Mouse (Mus musculus) embryo, embryonic 10 days (tissue): ENCODE data around the gene Slc45a1.
A peak's percentile ranks its signal among the peaks of the same experiment; 100 is the strongest.

Source experiments
- DNase-seq: peaks from one replicate; pipeline ENCODE4 v3.0.0-alpha.2; 2015; ENCODE audit warnings: low spot score

Slc45a1 gene

DNA sequence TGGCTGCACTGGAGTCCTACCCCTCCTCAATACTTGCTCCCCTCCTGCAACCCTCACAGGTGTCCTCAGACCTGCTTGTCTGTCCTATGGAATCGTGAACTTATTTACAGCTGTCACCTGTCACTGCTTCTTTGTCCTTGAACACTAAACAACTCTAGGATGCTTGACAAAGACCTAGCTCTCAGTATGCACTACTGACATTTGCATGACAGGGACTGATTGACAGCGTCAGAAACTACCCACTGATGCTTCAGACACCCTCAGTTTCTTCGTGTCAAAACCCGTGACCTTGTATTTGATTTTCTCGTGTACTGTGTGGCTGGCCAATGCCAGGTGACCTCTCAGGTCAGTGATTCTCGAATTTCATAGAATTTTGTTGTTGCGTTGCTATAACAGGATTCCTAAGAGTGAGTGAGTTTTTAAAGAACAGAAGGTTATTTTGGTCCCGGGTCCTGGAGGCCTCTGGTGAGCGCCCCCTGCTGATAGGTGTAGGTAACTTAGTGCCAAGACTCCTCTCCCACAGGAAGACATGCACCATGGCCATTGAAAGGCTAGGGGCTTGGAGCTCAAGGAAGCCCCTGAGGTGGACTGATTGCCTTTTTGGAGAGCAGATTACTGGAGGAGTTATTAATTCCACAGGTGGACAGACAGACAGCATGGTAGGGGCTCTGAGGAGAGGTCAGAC lies 8.1 kb upstream of the Slc45a1 start:
- no peak for DNase-seq

DNA sequence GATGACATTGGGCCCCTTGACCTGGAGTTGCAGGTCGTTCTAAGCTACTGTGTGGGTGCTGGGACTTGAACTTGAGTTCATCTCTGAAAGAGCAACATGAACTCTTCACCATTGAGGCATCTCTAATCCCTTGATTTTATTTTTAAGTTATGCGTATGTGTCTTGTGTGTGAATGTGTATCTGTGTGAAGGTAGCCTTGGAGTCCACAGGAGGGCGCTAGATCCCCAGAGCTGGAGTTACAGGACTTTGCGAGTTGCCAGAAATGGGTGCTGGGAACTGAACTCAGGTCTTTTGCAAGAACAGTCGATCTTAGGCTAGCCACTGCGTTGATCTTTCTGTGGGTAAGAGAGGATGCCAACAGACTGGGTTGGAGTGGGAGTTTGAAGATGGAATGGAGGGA lies 4.5 kb upstream of the Slc45a1 start:
- DNase-seq, result no peak

DNA sequence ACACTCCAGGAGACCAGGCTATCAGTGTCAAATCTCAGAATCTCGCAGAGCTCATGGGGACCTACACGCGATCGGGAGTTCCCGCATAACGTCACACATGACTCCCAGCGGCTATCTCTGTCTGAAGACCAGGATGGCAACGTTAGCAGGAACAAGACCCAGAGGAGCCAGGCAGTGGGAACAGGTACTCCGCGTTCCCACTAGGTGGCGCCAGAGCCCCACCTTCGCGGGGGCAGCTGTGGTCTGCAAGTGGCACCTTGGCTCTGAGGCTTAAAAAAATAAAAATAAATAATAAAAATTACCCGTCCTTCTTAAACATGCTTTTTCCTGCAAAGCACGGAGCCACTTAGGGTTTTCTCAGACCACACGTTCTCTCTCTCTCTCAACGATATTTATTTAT lies 4.0 kb upstream of the Slc45a1 start:
- peak; percentile 88 for DNase-seq

DNA sequence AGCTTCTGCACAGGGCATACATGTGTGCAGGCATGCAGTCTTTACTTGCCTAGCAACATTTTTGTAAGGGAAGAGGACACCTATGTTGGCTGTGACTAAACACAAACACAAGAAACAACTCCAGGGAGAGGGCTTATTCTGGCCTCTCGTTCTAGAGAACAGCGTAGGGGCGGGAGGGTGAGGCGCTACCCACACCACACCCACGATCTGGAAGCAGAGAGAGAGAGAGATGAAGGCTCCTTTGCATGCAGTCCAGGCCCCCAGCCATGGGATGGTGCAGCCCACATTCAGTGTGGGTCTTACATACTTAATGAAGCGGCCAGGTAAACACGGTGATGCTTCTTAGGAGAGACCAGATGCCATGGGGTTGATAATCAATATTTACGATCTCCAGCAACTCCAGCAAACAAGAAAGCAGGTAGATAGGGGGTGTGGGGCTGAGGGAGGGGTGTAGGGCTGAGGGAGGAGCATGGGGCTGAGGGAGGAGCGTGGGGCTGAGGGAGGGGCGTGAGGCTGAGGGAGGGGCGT lies 1.2 kb upstream of the Slc45a1 start:
- DNase-seq, result no peak

DNA sequence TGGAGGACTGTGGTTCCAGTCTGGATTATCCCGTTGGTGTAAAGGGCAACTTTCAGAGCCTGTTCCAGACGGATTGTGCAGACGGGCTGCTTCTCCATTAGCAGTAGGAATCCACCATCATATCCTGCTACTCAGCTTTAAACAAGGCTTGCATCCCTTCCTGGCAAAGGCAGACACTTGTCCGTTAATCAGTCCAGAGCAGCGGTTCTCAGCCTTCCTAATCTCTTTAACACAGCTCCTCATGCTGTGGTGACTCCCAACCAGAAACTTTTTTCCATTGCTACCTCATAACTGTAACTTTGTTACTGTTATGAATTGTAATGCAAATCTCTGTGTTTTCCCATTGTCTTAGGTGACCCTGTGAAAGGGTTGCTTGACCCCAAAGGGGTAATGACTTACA lies 2.6 kb downstream of the Slc45a1 start:
- no peak for DNase-seq

DNA sequence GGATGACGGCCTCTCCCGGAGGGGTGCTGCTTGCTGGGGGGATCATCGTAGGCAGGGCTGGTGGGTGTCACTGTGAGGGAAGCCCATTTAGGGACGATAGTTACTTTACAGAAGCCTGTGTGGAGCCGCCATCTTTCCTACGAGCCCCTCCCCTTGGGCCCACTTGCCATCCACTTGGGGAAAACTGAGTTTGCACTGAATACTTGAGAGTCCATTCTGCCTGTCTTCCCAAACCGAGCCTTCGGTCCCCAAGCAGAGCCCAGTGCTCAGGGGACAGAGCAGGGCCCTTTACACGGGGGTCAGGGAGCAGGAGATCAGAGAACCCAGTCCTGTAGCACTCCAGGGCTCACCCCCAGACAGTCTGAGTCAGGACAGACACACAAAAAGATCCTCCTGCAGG lies 7.7 kb downstream of the Slc45a1 start:
- no peak for DNase-seq

DNA sequence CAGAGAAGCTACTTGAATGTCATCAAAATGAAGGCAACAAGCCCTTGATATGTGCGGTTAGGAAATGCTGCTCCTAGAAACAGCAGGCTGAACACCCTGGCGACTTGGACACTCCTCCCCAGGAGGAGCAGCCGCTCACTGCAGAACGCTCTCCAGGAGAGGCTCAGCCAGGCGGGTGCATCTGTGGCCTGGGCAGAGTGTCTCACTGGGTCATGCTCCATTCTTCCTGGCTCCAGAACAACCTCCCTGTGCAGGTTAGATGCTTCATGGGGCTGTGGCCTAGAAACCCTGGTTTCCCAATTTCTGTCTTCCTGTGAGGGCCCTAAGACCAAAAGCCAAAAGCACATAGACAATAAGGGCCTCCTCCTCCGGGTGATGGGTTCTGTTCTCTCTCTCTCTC lies 15.3 kb downstream of the Slc45a1 start:
- DNase-seq, result no peak

DNA sequence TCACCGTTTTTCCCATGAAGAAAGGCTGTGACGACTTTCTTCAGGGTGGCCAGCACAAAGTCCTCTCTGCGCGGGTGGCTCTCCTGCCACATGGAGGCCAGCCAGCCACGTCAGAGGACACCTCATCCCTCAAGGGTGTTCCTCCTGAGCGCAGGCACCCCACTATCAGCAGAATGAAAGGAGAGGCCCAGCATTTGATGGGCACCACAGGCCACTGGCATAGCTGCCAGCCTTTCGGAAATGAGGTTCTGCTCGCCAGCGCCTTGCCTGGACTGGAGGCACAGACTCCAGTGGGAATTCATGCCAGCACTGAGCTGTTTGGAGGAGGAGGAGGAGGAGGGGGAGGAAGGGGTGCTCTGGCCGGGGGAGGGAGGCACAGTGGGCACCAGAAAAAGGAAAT lies 16.4 kb downstream of the Slc45a1 start:
- DNase-seq, result no peak

DNA sequence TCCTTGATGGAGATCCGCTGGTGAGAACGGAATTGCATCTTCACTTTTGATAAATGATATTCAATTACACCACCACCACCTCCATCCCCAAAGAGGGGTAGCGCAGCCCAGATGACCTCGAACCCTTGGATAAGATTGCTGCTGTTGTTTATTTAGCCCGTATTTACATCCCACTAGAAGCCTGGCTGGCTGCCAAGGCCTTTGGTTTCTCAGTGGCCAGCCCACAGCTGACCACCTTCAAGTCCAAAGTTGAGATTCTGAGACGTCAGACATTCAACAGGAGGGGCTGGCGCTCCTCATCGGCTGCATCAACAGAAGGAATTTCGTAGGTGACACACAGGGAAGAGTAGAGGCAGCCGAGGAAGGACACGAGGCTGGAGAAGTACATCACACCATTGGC lies 22.7 kb downstream of the Slc45a1 start:
- no peak for DNase-seq

DNA sequence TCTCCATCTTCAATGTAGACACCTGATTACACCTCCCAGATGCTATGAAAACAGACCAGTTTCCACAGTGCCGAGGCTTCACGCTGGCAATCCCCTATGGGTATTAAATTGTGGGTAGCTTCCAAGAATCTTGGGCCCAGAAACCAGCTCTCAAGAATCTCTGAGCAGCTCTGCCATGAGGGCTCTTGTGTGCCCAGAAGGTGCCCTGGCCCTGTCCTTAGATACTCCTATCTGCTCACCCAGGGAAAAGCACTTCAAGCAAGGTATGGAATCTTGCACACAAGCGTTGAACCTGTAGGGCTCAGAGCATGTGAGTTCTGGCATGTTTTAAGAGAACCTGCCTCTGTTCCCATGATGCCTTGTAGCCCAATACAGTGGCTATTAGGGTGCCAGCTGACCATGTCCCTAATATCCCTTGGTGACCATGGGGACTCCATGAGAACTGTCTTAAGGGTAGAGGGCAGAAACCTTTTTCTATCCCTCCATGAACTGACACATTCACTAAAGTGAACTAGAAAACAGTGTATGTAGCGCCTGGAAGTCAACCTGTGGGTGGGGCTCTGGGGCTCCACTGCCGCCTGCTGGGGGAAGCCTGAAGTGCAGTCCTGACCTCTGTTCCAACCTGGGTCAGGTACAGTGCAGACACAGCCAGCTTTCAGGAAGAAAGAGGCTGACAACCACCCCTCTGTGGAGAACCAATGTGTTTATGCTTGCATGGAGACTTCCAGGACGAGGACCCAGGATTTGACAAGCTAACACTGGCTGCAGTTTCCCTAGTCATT lies 25.8 kb downstream of the Slc45a1 start:
- DNase-seq, result peak; percentile 56

DNA sequence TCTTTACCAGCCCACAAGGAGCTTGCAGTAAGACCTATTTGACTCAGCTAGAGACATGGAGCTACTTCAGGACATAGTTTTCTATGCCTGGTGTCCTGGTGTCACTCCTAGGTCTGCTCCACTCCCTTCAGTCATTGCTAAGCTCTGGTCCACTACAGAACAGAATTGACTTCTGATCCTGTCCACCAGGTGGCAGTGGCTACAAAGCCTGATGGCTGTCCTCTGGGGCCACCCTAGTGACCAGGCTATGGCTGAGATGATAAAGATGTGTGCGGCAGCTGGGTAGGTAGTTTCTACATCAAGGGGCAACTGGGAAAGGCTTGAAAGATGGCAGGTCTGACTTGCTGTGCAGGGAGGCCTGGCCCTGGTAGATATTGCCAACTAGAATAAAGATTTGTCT lies 26.5 kb downstream of the Slc45a1 start:
- DNase-seq, result peak; percentile 86

DNA sequence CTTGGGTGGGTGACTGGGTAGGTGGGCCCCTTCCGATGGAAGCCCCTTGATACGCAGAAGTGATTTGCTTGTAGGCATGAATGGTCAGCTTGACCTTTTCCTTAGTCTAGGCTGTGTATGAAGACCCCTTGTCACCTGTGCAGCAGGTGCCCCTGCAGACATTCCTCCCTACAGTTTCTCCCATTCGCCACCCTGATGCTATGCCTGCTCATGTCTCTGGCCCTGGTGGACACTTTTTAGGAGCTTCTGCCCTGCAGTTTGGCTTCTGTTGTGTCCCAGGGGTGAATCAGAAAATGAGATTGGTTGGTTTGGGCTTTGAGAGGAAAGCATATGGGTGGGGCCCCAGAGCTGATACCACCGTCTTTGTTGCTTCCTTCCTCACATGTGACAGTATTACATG lies 27.0 kb downstream of the Slc45a1 start:
- DNase-seq, result no peak

DNA sequence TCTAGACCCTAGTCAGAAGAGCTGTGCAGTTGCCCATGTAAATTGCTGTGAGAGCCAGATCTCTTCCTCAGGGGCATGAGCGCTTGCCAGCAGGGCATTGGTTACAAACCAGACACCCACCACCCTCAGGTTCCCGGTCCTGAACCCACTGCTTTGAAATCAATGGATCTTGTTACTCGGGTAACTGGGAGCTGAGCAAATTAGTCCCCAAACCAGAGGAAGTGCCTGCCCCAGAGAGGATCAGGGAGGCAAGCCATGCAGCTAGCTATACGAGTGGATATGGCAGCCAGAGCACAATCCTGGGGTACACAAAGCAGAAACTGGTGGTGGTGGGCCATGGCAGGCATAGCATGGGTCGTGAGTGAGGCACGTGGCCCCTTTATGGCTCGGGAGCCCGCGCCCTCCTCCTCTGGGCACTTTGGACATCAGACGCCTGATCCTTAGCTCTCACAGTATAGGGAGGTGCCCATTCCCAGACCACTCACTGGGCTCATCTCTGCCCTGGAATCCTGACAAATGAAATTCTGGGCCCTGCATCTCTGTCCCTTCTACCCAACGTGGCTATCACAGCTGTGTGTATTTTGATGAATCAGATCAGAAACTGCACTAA lies 27.7 kb downstream of the Slc45a1 start:
- DNase-seq, result no peak

DNA sequence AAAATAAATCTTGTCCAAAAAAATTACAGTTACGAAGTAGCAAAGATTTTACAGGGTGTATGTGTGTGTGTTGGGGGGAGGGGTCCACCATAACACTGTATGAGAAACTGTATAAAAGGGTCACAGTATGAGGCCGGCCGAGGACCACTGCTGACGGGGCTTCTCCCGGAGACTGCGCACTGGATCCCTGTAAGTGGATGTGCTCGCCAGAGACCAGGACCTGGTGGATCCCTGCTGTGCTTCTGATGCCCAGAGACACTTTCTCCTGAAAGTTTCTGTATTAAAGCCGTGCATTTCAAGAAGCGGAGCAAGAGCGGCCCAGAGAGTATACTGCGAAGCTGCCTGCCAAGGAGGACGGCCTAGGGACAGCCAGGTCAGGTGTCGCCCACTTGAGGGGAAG lies 29.3 kb downstream of the Slc45a1 start:
- DNase-seq, result no peak

DNA sequence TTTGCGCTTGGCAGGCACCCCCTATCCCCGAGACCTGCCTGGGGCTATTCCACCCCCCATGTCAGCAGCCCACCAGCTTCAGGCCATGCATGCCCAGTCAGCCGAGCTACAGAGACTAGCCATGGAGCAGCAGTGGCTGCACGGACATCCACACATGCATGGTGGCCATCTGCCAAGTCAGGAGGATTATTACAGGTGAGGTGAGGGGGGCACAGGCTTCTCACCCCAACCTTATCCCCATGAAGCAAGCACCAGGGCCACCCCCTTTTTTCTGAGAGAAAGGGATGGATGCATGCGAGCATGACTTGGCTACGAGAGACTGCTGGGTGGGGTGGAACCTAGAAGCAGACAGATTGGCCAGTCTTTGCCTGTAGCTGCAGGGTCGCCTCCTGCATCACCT lies 33.0 kb downstream of the Slc45a1 start:
- no peak for DNase-seq

DNA sequence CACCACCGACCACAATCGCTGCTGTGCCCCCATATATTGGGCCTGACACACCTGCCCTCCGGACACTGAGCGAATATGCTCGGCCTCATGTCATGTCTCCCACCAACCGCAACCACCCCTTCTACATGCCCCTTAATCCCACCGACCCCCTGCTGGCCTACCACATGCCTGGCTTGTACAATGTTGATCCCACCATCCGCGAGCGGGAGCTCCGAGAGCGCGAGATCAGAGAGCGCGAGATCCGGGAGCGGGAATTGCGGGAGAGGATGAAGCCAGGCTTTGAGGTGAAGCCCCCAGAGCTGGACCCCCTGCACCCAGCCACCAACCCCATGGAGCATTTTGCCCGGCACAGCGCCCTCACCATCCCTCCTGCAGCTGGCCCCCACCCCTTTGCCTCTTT lies 35.1 kb downstream of the Slc45a1 start:
- no peak for DNase-seq

DNA sequence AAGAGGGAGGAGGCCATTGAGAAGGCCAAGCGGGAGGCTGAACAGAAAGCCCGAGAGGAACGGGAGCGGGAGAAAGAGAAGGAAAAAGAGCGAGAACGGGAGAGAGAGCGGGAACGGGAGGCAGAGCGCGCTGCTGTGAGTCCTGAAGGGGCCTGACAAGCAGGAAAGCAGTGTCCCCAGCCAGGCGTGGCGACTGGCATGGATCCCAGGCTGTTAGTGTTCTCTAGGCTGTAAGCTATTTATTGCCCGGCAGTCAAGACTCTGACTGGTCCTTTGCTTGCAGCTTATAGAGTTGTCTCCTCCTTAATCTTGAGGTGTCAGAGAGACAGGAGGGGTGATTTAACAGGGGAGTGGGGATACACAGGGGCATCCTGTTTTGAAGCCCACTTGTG lies 35.9 kb downstream of the Slc45a1 start:
- no peak for DNase-seq

DNA sequence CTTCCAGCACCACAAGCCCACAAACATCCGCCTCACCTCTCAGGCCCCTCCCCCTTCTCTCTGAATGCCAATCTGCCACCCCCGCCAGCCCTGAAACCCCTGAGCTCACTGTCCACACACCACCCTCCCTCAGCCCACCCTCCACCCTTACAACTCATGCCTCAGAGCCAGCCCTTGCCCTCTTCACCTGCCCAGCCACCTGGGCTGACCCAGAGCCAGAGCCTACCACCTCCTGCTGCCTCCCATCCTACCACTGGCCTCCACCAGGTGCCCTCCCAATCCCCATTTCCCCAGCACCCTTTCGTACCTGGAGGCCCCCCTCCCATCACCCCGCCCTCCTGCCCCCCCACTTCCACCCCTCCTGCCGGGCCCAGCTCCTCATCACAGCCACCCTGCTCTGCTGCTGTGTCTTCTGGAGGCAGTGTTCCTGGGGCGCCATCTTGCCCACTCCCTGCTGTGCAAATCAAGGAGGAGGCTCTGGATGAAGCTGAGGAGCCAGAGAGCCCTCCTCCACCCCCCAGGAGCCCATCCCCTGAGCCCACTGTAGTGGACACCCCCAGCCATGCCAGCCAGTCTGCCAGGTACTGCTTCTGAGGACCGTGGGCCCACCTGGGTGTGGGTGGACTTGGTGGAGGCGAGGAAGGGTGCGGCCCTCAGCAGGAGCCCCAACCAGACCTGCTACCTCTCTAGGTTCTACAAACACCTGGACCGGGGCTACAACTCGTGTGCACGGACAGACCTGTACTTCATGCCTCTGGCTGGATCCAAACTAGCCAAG lies 36.5 kb downstream of the Slc45a1 start:
- no peak for DNase-seq

DNA sequence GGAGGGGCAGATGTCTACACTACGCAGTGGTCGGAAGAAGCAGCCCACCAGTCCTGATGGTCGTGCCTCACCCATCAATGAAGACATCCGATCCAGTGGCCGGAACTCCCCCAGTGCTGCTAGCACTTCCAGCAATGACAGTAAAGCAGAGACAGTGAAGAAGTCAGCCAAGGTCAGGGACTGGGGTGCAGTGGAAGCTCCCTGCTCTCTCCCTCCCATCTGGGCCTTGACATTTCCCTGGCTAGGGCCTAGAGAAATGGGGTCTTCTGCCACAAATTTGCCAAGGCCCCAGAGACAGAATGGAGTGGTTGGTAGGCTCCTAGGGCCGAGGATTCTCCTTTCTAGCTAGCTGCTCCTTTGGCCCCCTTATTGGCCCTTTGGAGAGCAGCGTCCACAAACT lies 38.3 kb downstream of the Slc45a1 start:
- DNase-seq, result no peak

DNA sequence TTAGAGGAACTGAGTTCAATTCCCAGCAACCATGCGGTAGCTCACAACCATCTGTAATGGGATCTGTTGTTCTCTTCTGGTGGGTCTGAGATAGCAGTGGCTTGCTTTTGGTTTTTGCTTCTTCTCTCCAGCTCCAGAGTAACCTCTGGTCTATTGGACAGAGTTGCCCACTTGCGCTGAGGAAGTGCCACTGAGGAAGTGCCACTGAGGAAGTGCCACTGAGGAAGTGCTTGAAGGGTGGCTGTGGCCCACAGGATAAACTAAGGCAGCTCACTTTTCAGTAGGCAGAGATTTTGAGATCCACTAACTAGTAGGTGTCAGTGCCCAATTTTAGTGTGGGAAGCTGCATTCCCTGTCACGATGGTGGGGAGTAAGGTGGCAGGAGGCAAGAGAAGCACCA lies 43.3 kb downstream of the Slc45a1 start:
- DNase-seq, result no peak

DNA sequence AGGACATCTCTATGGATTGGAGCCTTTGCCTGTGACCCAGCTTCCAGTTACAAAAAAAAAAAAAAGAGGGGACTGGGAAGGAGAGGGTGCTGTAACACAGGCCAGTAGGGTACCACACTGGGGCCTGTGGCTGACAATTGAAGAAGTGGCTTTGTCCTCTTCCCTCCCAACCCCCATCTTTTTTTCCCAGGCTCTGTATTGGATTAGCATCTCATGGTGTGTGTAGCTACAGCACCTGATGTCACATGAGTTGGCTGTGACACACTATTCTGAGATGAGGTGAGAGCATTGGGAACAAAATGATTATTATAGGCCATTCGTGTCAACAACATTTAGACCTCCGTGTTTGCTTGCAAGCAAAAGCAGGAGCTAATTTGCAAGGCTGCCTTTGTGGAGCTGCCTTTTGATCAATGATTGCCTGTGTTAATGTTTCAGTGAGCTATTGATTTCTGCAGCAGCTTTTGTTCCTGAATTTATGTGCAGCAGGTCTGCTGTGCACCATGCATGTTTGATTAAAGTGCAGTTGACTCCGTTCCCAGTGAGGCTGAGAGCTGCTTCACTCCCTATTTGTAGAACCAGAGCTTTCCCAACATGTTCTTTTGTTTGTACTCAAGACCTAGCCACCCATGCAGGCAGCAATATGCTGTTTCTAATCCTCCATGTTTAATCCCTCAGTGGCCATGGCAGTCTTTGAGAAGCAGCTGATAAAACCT lies 45.4 kb downstream of the Slc45a1 start:
- DNase-seq, result peak; percentile 30

DNA sequence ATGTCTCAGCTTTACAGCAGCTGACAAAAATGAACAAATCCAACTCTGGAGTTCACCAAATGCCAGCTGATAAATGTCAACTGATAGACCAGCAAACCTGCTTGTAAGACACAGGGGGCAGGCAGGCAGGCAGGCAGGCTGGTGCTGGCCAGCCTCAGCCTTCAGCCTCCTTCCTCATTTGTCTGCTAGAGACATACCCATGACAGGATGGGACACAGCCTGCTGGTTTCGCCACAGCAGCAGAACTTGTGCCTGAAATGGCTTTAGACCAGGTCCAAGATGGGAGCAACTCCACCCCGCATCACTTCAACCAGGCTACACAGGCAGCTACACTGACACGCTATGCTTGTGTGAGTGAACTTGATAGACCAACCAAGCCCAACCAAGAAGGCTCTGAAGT lies 46.2 kb downstream of the Slc45a1 start:
- DNase-seq, result no peak
